Mouse (Mus musculus) liver, embryonic 11.5 days (tissue): ENCODE measurements at regions not wholly inside any gene's neighbourhood (a gene's known extent, or its start where the extent isn't known, plus 50 kb on each side); places are given as distances from the start of the nearest gene placed in this dataset.

Experiments
- ATAC-seq: fragments of 200-750 bp; cut with Nextera tagmentation; replicated peaks from 2 replicates; pipeline ENCODE4 v1.8.0; 2017; ENCODE audit warnings: moderate number of reproducible peaks, mild to moderate bottlenecking, moderate TSS enrichment, moderate library complexity; ENCODE audit not compliant: low FRiP score
- DNase-seq: peaks from one replicate; pipeline ENCODE4 v3.0.0-alpha.2; 2017; ENCODE audit warnings: low spot score
- H3K27ac ChIP-seq: fragments of 300-500 bp; sonication (generic); 2 replicates; pipeline ENCODE4 v1.5.1; 2014; ENCODE audit warnings: mild to moderate bottlenecking, low read depth, low read length, control low read depth
- H3K27me3 ChIP-seq: fragments of 300-500 bp; sonication (generic); replicated peaks from 2 replicates; pipeline ENCODE4 v1.6.1; 2014; ENCODE audit warnings: low read length, mixed read lengths; ENCODE audit not compliant: control insufficient read depth, insufficient read depth
- H3K36me3 ChIP-seq: fragments of 300-500 bp; sonication (generic); 2 replicates; pipeline ENCODE4 v1.6.1; 2014; ENCODE audit warnings: mild to moderate bottlenecking, low read length, moderate library complexity, mixed read lengths; ENCODE audit not compliant: control insufficient read depth, insufficient read depth
- H3K4me1 ChIP-seq: fragments of 300-500 bp; sonication (generic); replicated peaks from 2 replicates; pipeline ENCODE4 v1.6.1; 2014; ENCODE audit warnings: low read length, mixed read lengths; ENCODE audit not compliant: control insufficient read depth, insufficient read depth
- H3K4me2 ChIP-seq: fragments of 300-500 bp; sonication (generic); 2 replicates; pipeline ENCODE4 v1.6.1; 2014; ENCODE audit warnings: mild to moderate bottlenecking, control low read depth, moderate library complexity
- H3K4me3 ChIP-seq: fragments of 300-500 bp; sonication (generic); 2 replicates; pipeline ENCODE4 v1.5.1; 2014; ENCODE audit warnings: low read depth, low read length, control low read depth
- H3K9ac ChIP-seq: fragments of 300-500 bp; sonication (generic); 2 replicates; pipeline ENCODE4 v1.6.1; 2014; ENCODE audit warnings: low read depth, low read length, control low read depth
- H3K9me3 ChIP-seq: fragments of 300-500 bp; sonication (generic); 2 replicates; pipeline ENCODE4 v1.6.1; 2016; ENCODE audit warnings: low read length, inconsistent platforms, mixed read lengths; ENCODE audit not compliant: control insufficient read depth
- WGBS: fragments of 180-500 bp; shearing (Covaris S2); extraction: QIAGEN DNeasy Blood & Tissue Kit; methylation state at CpG from one replicate; pipeline ENCODE4 v1.1.7; 2014; 5-methylcytosine and 5-hydroxymethylcytosine counted together

DNA sequence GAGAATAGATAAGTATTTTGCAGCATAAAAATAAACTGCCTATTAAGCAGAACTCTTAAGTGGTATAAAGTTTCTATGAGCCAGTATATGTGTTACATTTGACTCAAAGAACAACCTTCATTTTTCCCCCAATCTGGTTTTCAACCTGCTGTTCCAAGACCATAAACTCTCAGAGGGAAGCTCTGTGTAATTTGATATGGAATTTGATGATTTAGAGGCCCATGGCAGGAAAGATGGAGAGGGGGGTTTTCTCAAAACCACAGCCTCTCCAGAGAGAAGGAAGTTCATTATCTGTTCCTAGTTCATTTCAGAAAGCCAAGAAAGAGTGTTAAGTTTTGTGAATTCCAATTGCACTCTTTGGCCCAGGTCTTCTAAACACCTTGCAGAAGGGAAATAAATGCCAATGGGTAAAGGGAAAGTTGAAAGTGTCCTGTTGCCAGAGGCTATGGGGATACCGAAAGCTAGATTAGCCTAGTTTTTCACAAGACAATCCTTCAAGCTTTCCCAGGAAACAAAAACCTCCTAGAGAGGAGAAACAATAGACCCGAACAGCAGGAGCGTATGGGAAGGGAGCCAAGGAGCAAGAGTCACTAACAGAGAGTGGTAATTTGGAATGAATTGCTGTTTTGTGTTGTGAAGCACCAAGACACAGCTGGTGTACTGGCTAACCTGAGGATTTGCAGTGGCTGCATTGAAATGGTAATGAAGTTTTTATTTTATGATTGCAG, 165.2 kb upstream of the Atp2b1 start:
- Histone ChIP-seq H3K4me3 (no peak overlapping the region), H3K9ac (no peak overlapping the region), H3K4me1 (no peaks in the 10 kb centered on the region), H3K9me3 (no peaks in the 10 kb centered on the region), H3K36me3 (no peaks in the 10 kb centered on the region), H3K27me3 (no peaks in the 10 kb centered on the region), H3K27ac (no peak overlapping the region), H3K4me2 (no peak overlapping the region)
- WGBS = 49% methylated on average over 3 of the region's 3 CpGs
- DNase-seq (no peak), ATAC-seq (no peak)

DNA sequence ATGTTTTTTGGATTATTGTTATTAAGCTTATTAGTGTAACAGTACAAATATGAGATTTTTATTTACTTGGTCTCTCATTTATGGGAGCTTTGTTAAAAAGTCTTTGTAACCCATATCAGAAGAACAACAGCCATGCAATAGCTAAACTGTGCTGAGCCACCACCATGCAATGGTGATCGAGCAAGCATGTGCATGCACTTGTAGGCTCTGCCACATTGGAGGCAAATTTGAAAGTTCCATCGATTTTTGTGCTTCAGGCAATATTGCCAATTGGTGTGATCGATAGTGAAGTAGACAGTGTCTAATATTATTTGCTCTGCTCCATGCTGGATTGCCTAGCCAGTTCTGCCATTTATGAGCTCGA, 164.6 kb upstream of the Atp2b1 start:
- no peaks in the 10 kb centered on the region for H3K4me1 ChIP-seq
- WGBS = 87% methylated on average over 4 of the region's 4 CpGs
- ATAC-seq (no peak), DNase-seq (no peak)
- no peak overlapping the region for H3K4me3 ChIP-seq
- H3K4me2 ChIP-seq = no peak overlapping the region
- H3K9ac ChIP-seq = no peak overlapping the region
- H3K36me3 ChIP-seq = no peaks in the 10 kb centered on the region
- no peaks in the 10 kb centered on the region for H3K9me3 ChIP-seq
- H3K27ac ChIP-seq = no peak overlapping the region
- no peaks in the 10 kb centered on the region for H3K27me3 ChIP-seq

DNA sequence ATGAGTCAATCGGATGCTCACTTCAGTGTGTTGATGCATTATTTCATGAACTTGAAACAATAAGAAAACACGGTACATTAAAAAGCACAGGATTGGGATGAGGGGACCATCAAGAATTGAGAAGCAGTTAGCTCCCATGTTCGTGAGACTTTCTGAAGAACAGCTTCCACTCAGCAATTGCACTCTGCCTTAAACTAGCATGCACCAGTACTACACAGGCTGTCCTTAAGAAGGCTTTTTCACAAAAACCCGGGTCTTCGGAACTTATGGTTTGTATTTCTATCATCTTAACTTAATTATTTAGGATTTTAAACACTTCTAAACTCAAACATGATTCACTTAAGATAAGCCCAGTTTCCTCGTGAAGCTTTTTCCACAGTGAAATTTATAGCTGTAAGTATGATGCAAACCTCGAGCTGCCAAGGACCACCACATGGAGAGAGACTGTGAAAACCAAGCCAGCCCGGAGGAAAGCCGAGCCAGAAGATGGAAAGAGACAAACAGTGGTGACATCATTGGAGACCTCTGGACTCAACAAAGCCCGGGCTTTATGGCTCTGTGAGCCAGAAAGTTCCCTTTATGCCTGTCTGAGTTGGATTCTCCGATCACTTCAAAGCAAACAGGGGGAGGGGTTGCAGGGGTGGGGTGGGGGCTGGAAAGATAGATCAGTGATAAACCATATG, 162.7 kb upstream of the Atp2b1 start:
- H3K4me3 ChIP-seq = no peak overlapping the region
- no peak overlapping the region for H3K27ac ChIP-seq
- DNase-seq = no peak
- no peak overlapping the region for H3K9ac ChIP-seq
- no peaks in the 10 kb centered on the region for H3K9me3 ChIP-seq
- no peak overlapping the region for H3K4me2 ChIP-seq
- ATAC-seq = no peak
- H3K27me3 ChIP-seq = no peaks in the 10 kb centered on the region
- 60% methylated on average over 11 of the region's 11 CpGs for WGBS
- no peaks in the 10 kb centered on the region for H3K4me1 ChIP-seq
- H3K36me3 ChIP-seq = no peaks in the 10 kb centered on the region

DNA sequence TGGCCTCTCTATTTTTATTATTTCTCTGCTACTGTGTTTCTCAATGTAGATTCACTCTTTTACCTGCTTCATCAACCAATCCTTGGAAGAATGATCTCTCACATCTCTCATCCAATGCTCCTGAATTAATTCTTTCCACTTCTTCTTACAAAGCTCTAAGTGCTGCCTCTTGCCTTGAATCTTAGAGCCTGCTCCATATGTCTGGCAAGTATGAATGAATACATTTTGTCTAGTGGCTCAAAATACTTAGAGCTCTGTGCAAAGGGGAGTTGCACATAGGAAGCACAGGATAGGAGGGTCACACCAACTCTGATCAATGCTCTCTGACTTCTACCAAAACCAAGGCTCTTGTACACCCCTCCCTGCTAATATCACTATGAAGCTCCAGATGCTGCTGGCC, 153.1 kb upstream of the Atp2b1 start:
- H3K4me2 ChIP-seq = no peak overlapping the region
- H3K27ac ChIP-seq = no peak overlapping the region
- H3K4me1 ChIP-seq = no peaks in the 10 kb centered on the region
- H3K27me3 ChIP-seq = no peaks in the 10 kb centered on the region
- DNase-seq (no peak), ATAC-seq (no peak)
- no peak overlapping the region for H3K4me3 ChIP-seq
- H3K9ac ChIP-seq = no peak overlapping the region
- H3K36me3 ChIP-seq = no peaks in the 10 kb centered on the region
- H3K9me3 ChIP-seq = no peaks in the 10 kb centered on the region

DNA sequence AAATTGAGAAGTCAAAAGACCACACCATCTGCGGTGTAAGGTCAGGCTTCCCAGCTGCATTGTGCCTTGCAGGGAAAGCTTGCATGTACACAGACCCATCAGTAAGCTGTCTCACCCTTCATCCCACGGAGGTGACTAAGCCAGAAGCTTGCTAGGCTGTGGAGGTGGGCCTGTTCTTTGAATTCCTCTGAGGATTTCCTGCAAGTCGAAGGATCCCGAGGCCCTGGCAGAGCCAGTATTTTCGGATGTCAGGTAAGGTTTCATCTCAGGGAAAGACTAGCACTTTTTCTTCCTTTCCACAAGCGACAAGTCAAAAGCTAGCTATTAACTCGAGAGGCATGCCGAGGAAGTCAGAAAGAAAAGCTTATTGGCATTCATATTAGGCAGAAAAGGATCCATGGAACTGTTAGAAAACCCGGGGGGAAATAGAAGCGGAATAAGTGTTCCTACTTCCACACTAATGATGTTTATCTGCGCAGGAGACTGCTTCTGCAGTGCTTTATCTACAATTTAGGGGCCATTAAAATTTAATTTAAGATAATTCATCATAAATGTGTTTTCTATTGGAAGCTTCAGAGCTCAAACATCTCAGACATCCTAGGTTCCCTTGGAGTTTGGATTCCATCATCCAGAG, 148.3 kb upstream of the Atp2b1 start:
- H3K9ac ChIP-seq = no peak overlapping the region
- H3K4me1 ChIP-seq = no peaks in the 10 kb centered on the region
- no peaks in the 10 kb centered on the region for H3K9me3 ChIP-seq
- 76% methylated on average over 11 of the region's 11 CpGs for WGBS
- ATAC-seq (no peak), DNase-seq (no peak)
- H3K27me3 ChIP-seq = no peaks in the 10 kb centered on the region
- no peak overlapping the region for H3K4me3 ChIP-seq
- no peak overlapping the region for H3K4me2 ChIP-seq
- no peak overlapping the region for H3K27ac ChIP-seq
- no peaks in the 10 kb centered on the region for H3K36me3 ChIP-seq

DNA sequence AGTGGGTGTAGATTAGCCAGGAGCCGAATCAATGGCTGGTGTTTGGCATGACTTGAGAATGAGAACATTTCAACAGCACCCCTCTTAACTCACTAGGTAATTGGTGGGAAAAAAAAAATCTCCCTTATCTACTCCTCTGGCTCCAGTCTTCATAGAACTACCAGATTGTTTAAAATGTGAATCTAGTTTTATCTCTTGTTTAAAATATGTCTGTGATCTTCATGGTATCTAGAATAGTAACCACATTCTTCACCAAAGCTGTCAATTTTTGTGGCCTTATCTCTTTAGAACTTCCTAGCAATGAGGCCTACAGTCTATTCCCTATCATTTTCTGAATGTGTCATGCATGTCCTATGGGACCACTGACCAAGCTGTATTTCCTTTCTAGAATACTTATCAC, 134.4 kb upstream of the Atp2b1 start:
- Histone ChIP-seq H3K27me3 (no peaks in the 10 kb centered on the region), H3K36me3 (no peaks in the 10 kb centered on the region), H3K4me1 (no peaks in the 10 kb centered on the region), H3K27ac (no peak overlapping the region), H3K4me2 (no peak overlapping the region), H3K9ac (no peak overlapping the region), H3K4me3 (no peak overlapping the region), H3K9me3 (no peaks in the 10 kb centered on the region)
- no peak for ATAC-seq
- DNase-seq = no peak
- 44% methylated on average over 1 of the region's 1 CpGs for WGBS

DNA sequence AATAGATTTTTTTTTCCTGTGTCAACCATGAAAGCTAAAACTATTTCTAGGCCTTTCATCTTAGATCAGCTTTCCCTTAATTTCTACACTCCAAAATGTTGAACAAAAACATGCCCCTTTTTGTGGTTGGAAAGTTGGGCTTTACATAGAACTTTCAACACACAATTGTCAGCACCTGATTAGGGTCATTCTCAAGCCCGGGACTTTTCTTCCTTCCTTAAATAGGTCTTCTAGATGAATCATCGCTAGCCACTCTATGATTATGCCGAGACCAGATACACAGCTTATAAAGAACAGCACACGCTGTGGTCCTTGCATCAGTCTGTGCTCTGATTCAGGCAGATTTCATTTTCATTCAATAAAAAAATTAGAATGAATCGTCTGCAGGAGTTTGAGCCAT, 133.3 kb upstream of the Atp2b1 start:
- Histone ChIP-seq H3K36me3 (no peaks in the 10 kb centered on the region), H3K4me1 (no peaks in the 10 kb centered on the region), H3K27me3 (no peaks in the 10 kb centered on the region), H3K27ac (no peak overlapping the region), H3K4me3 (no peak overlapping the region), H3K4me2 (no peak overlapping the region), H3K9ac (no peak overlapping the region), H3K9me3 (no peaks in the 10 kb centered on the region)
- ATAC-seq (no peak), DNase-seq (no peak)
- whole genome bisulfite sequencing = 65% methylated on average over 5 of the region's 5 CpGs

DNA sequence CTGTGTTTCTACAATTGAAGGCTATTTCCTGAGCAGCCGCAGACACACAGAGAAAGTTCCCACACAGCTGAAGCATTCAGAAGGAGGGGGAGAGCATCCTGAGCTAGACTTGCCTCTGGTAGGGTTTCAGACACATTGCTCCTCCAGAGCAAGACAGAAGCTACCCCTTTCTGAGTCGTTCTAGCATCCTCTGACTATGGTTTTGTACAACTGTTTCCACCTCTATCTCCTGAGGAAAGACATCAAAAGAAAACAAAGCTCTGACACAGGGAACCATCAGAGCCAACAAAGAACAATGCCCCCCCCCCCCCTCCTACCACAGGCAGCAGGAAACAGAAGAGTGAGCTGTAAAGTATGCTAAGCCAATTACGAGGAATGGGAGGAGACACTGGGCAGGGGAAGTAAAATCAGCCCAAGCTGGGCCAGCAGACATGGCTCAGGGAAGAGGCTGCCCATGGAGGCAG, 132.3 kb upstream of the Atp2b1 start:
- WGBS = 30% methylated on average over 3 of the region's 3 CpGs
- no peaks in the 10 kb centered on the region for H3K27me3 ChIP-seq
- H3K36me3 ChIP-seq = no peaks in the 10 kb centered on the region
- no peak overlapping the region for H3K27ac ChIP-seq
- ATAC-seq (0 out of 2 replicates have a peak, but pooled peaks have one; percentile 53), DNase-seq (no peak)
- H3K9me3 ChIP-seq = no peaks in the 10 kb centered on the region
- H3K9ac ChIP-seq = no peak overlapping the region
- no peaks in the 10 kb centered on the region for H3K4me1 ChIP-seq
- H3K4me3 ChIP-seq = no peak overlapping the region
- no peak overlapping the region for H3K4me2 ChIP-seq

DNA sequence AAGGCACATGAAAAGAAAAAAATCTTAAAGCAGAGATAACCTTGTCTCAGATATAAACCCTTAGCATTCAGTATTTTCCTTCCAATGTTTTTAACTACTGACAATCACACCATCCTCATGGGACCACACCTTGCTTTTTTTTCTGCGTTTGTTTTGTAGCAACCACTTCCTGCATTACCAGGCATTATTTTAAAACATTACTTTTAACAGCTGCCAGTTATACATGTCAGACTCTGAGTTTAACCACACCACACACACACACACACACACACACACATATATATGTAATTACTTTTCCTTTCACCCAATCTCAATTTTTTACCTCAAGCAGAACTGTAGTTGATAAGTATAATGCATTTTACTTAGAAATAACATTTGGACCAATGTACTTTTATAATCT, 128.8 kb upstream of the Atp2b1 start:
- ATAC-seq (no peak), DNase-seq (no peak)
- H3K9me3 ChIP-seq = no peaks in the 10 kb centered on the region
- H3K9ac ChIP-seq = no peak overlapping the region
- no peak overlapping the region for H3K27ac ChIP-seq
- WGBS = 55% methylated on average over 1 of the region's 1 CpGs
- H3K4me3 ChIP-seq = no peak overlapping the region
- no peak overlapping the region for H3K4me2 ChIP-seq
- H3K4me1 ChIP-seq = no peaks in the 10 kb centered on the region
- H3K36me3 ChIP-seq = no peaks in the 10 kb centered on the region
- no peaks in the 10 kb centered on the region for H3K27me3 ChIP-seq
